ENCODE assay signal across 26 mouse cellular contexts in the genomic region with DNA sequence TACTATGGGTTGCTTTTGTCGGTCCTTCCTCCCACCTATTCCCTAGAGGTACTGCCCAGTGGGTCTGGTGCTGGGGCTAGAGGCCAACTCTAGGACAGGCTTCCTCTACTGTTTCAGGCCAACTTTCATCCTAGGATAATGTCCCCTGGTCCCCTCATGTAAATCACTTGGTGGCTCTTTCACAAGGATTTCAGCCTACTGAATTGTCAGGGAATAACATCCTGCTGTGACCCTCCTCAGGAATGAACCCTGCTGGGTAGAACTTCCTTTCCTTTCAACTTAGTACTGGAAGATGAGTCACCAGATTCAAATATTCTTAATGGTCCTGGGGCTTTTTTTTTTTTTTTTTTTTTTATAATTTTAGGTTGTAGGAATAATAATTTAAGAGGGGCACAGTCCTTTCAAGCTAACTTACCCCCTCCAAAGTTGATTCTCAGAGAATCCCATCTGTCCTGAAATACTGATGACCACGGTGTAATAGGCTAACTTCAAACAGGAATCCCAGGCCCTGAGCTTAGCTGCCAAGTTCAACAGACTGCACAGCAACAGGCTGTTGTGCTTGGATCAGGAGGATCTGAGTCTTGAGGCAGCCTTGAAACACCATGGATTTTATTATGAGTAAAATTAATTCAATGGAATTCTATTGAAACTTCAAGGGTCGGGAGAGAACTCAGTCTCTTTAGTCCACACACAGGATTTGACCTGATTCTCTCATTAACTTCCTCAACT.
DNase-seq lines count a peak whose midpoint lies in the region; ATAC-seq and TF ChIP-seq lines count a peak whose summit lies in the region.
"Had no signal": no experiment of that assay in that cellular context is flagged by ENCODE, and none has a peak within 500 bp of the region (broad histone marks: within the 10 kb centered on the region; RNA-seq: fewer than 3 reads in every experiment).

No protein-coding gene starts in this region.

- no peaks in the 10 kb centered on the region for H3K36me3 ChIP-seq in heart, embryonic 14.5 days (ENCODE audit: control insufficient read depth, insufficient read depth, low read length)
- H3K36me3 ChIP-seq in heart, embryonic 11.5 days (ENCODE audit: control insufficient read depth, insufficient read depth, low read length) = no peaks in the 10 kb centered on the region
- H3K36me3 ChIP-seq: embryonic facial prominence, embryonic 13.5 days; forebrain, embryonic 15.5 days; hindbrain, embryonic 13.5 days; midbrain, embryonic 15.5 days; neural tube, embryonic 15.5 days had no signal

- H3K9me3 ChIP-seq in heart, embryonic 14.5 days (ENCODE audit: control insufficient read depth, low read length) = no peaks in the 10 kb centered on the region
- no peaks in the 10 kb centered on the region for H3K9me3 ChIP-seq in heart, embryonic 11.5 days (replicated peaks; ENCODE audit: control insufficient read depth, low read length)
- H3K9me3 ChIP-seq: embryonic facial prominence, embryonic 13.5 days; forebrain, embryonic 15.5 days; hindbrain, embryonic 13.5 days; midbrain, embryonic 15.5 days; neural tube, embryonic 15.5 days had no signal

- peaks cover 0 to 2% of the 10 kb centered on the region in 2 experiments; a peak in 1 of 4 replicates for H3K4me1 ChIP-seq in heart, embryonic 14.5 days (ENCODE audit: control insufficient read depth in 2 of 2, insufficient read depth in 2 of 2, low read length in 2 of 2)
- peaks cover 7% of the 10 kb centered on the region; the same call in 1 of the 2 replicates for H3K4me1 ChIP-seq in heart, embryonic 11.5 days (ENCODE audit: control insufficient read depth, insufficient read depth, low read length)
- H3K4me1 ChIP-seq: forebrain, embryonic 15.5 days; hindbrain, embryonic 13.5 days; midbrain, embryonic 15.5 days had no signal

- no peak overlapping the region for H3K4me2 ChIP-seq in heart, embryonic 14.5 days (ENCODE audit: low read length)
- H3K4me2 ChIP-seq in heart, embryonic 11.5 days = no peak overlapping the region
- H3K4me2 ChIP-seq: embryonic facial prominence, embryonic 13.5 days; forebrain, embryonic 15.5 days; hindbrain, embryonic 13.5 days; midbrain, embryonic 15.5 days; neural tube, embryonic 15.5 days had no signal

- no peak overlapping the region for H3K4me3 ChIP-seq in heart, embryonic 14.5 days (ENCODE audit: control insufficient read depth in 1 of 2, insufficient read depth in 1 of 2, low read depth in 1 of 2, low read length in 2 of 2)
- no peak overlapping the region for H3K4me3 ChIP-seq in heart, embryonic 11.5 days (ENCODE audit: low read depth, low read length)
- no peak overlapping the region for H3K4me3 ChIP-seq in left cerebral cortex, adult 2 months
- H3K4me3 ChIP-seq: embryonic facial prominence, embryonic 13.5 days; forebrain, embryonic 15.5 days; hindbrain, embryonic 13.5 days; midbrain, embryonic 15.5 days; myocyte; neural tube, embryonic 15.5 days had no signal

- no peak overlapping the region for H3K9ac ChIP-seq in heart, embryonic 14.5 days (ENCODE audit: low read length)
- H3K9ac ChIP-seq in heart, embryonic 11.5 days (ENCODE audit: low read depth, low read length) = no peak overlapping the region
- H3K9ac ChIP-seq: embryonic facial prominence, embryonic 13.5 days; forebrain, embryonic 15.5 days; hindbrain, embryonic 13.5 days; midbrain, embryonic 15.5 days; neural tube, embryonic 15.5 days had no signal

- no peak for DNase-seq in left cerebral cortex, adult 2 months (ENCODE audit: extremely low spot score in 1 of 2, low spot score in 2 of 2)
- no peak for DNase-seq in left cerebral cortex, adult 11 months (ENCODE audit: low spot score)
- peak; percentile 4 for DNase-seq in ZHBTc4 (ENCODE audit: low read depth, low spot score)
- peak; percentile 42 for DNase-seq in fibroblast of lung, adult 2 months (ENCODE audit: low read depth)
- DNase-seq in spleen, postnatal 10 days (ENCODE audit: low spot score in 2 of 2) = no peak
- DNase-seq: adrenal gland, adult 8-10 months; cerebellum, adult 8-10 months; cerebellum, postnatal 36 days; embryo, embryonic 11 days; gastrocnemius, postnatal 10 days; kidney, adult 18-20 months; kidney, postnatal 4 days; layer of hippocampus, adult 9-11 months; right cerebral cortex, adult 18-20 months had no signal

- no peak for TF ChIP-seq CTCF in left cerebral cortex, adult 2 months (IDR thresholded peaks at IDR 0.05)

- peak overlapping the region; percentile 49 to 53; a peak in 2 of 4 replicates for H3K27ac ChIP-seq in heart, embryonic 14.5 days (replicated peaks in 1 of 2; ENCODE audit: control insufficient read depth in 1 of 2, insufficient read depth in 1 of 2, low read depth in 2 of 2, low read length in 2 of 2)
- H3K27ac ChIP-seq in heart, embryonic 11.5 days (ENCODE audit: low read depth, low read length) = no peak overlapping the region
- peak overlapping the region; percentile 41; the same call in 1 of the 2 replicates for H3K27ac ChIP-seq in left cerebral cortex, adult 2 months
- H3K27ac ChIP-seq: embryonic facial prominence, embryonic 13.5 days; forebrain, embryonic 15.5 days; hindbrain, embryonic 13.5 days; macrophage; midbrain, embryonic 15.5 days; neural tube, embryonic 15.5 days; stomach, postnatal 0 days had no signal

- intact Hi-C loops in left cerebral cortex, adult 2 months (cut with DNase I) = no loop called here

- WGBS in heart, embryonic 14.5 days = 41% methylated on average over 3 of the region's 3 CpGs
- WGBS in heart, embryonic 11.5 days (ENCODE audit: insufficient replicate concordance) = 44% methylated on average over 3 of the region's 3 CpGs

- no peaks in the 10 kb centered on the region for H3K27me3 ChIP-seq in heart, embryonic 14.5 days (ENCODE audit: control insufficient read depth, insufficient read depth, low read length)
- no peaks in the 10 kb centered on the region for H3K27me3 ChIP-seq in heart, embryonic 11.5 days (ENCODE audit: control insufficient read depth, insufficient read depth, low read length)
- H3K27me3 ChIP-seq: embryonic facial prominence, embryonic 13.5 days; forebrain, embryonic 15.5 days; hindbrain, embryonic 13.5 days; midbrain, embryonic 15.5 days; neural tube, embryonic 15.5 days had no signal

- no peak for ATAC-seq in heart, embryonic 14.5 days (ENCODE audit: insufficient number of reproducible peaks, insufficient read depth, low FRiP score, low read depth)
- no peak for ATAC-seq in heart, embryonic 11.5 days (replicated peaks; ENCODE audit: insufficient number of reproducible peaks, low FRiP score, low TSS enrichment)
- ATAC-seq: forebrain, embryonic 15.5 days; inflammation-experienced regulatory T-cells, adult 6 months; lung, postnatal 0 days; midbrain, embryonic 15.5 days had no signal

Comparison
In these comparisons a context has a peak if more than half of its experiments do, and no peak if none do; other contexts are left out.
1. DNase-seq: peak in ZHBTc4 (single experiment) and fibroblast of lung, adult 2 months (single experiment); none in left cerebral cortex, adult 2 months (0 of 2), left cerebral cortex, adult 11 months (single experiment) and spleen, postnatal 10 days (0 of 2).